Mouse (Mus musculus) small intestine, adult 2 months (tissue): ENCODE measurements at regions not wholly inside any gene's neighbourhood (a gene's known extent, or its start where the extent isn't known, plus 50 kb on each side); places are given as distances from the start of the nearest gene placed in this dataset.
A peak's percentile ranks its signal among the peaks of the same experiment; 100 is the strongest.

Experiments
- H3K27ac ChIP-seq: fragments of 200-500 bp; 2 replicates; pipeline ENCODE4 v1.5.1; 2012; ENCODE audit warnings: low read depth, low read length, control low read depth, inconsistent platforms; ENCODE audit not compliant: insufficient read depth
- H3K27me3 ChIP-seq: fragments of 200-500 bp; 2 replicates; pipeline ENCODE4 v1.6.1; 2012; ENCODE audit warnings: mild to moderate bottlenecking, moderate library complexity, low read length, inconsistent platforms; ENCODE audit not compliant: control insufficient read depth, insufficient read depth
- H3K36me3 ChIP-seq: fragments of 200-500 bp; 2 replicates; pipeline ENCODE4 v1.6.1; 2012; ENCODE audit warnings: mild to moderate bottlenecking, low read length, control low read depth, inconsistent platforms; ENCODE audit not compliant: control insufficient read depth, insufficient read depth
- H3K4me1 ChIP-seq: fragments of 200-500 bp; 2 replicates; pipeline ENCODE4 v1.6.1; 2012; ENCODE audit warnings: low read length, inconsistent platforms, mixed read lengths; ENCODE audit not compliant: control insufficient read depth, insufficient read depth, insufficient read length
- H3K4me3 ChIP-seq: fragments of 200-500 bp; 2 replicates; pipeline ENCODE4 v1.5.1; 2012; ENCODE audit warnings: low read depth, mild to moderate bottlenecking, control low read depth, inconsistent platforms, low read length, moderate library complexity
- CTCF ChIP-seq: fragments of 200-500 bp; IDR thresholded peaks from 2 replicates; pipeline ENCODE4 v1.5.1; 2012; ENCODE audit warnings: low read depth, mild to moderate bottlenecking, control low read depth, inconsistent platforms, low read length, moderate library complexity, mixed read lengths; ENCODE audit not compliant: insufficient replicate concordance, insufficient read length; ENCODE audit errors: extremely low read depth
- POLR2A ChIP-seq: fragments of 200-500 bp; IDR thresholded peaks from 2 replicates; pipeline ENCODE4 v1.6.1; 2012; ENCODE audit warnings: low read depth, mild to moderate bottlenecking, control low read depth, inconsistent platforms, low read length, moderate library complexity
- WGBS: fragments of 180-500 bp; shearing (Covaris S2); methylation state at CpG from one replicate; pipeline ENCODE4 v1.1.7; 2018; 5-methylcytosine and 5-hydroxymethylcytosine counted together

GRCm38 (mm10) chr14:101382838-101383237, 182.7 kb upstream of the Prr30 start:
- Histone ChIP-seq H3K4me1 (no peaks in the 10 kb centered on the region), H3K27me3 (no peaks in the 10 kb centered on the region), H3K36me3 (no peaks in the 10 kb centered on the region), H3K27ac (no peak overlapping the region), H3K4me3 (no peak overlapping the region)
- WGBS, result 74% methylated on average over 6 of the region's 6 CpGs
- TF ChIP-seq CTCF (no peak), POLR2A (no peak)

GRCm38 (mm10) chr14:101381943-101382342, 181.8 kb upstream of the Prr30 start:
- WGBS, result 62% methylated on average over 2 of the region's 2 CpGs
- TF ChIP-seq CTCF, result no peak
- no peak for TF ChIP-seq POLR2A
- H3K36me3 ChIP-seq, result no peaks in the 10 kb centered on the region
- H3K27ac ChIP-seq, result no peak overlapping the region
- H3K4me3 ChIP-seq, result no peak overlapping the region
- no peaks in the 10 kb centered on the region for H3K27me3 ChIP-seq
- no peaks in the 10 kb centered on the region for H3K4me1 ChIP-seq

- no peak overlapping the region for H3K27ac ChIP-seq
- H3K4me3 ChIP-seq, result no peak overlapping the region
- TF ChIP-seq CTCF (no peak), POLR2A (no peak)
- H3K27me3 ChIP-seq, result no peaks in the 10 kb centered on the region
- WGBS, result 45% methylated on average over 4 of the region's 4 CpGs
- no peaks in the 10 kb centered on the region for H3K4me1 ChIP-seq
- no peaks in the 10 kb centered on the region for H3K36me3 ChIP-seq
These were observed 179.5 kb upstream of the Prr30 start for GRCm38 (mm10) chr14:101379663-101380006.

- no peaks in the 10 kb centered on the region for H3K36me3 ChIP-seq
- no peaks in the 10 kb centered on the region for H3K4me1 ChIP-seq
- TF ChIP-seq POLR2A (no peak), CTCF (peak; percentile 83; the same call in 1 of the 2 replicates)
- no peak overlapping the region for H3K4me3 ChIP-seq
- H3K27ac ChIP-seq, result no peak overlapping the region
- 28% methylated on average over 21 of the region's 21 CpGs for WGBS
- no peaks in the 10 kb centered on the region for H3K27me3 ChIP-seq
These were observed 179.0 kb upstream of the Prr30 start for GRCm38 (mm10) chr14:101378965-101379662.

GRCm38 (mm10) chr14:101378545-101378944, 178.4 kb upstream of the Prr30 start:
- WGBS, result 81% methylated on average over 8 of the region's 8 CpGs
- no peaks in the 10 kb centered on the region for H3K27me3 ChIP-seq
- H3K36me3 ChIP-seq, result no peaks in the 10 kb centered on the region
- H3K4me3 ChIP-seq, result no peak overlapping the region
- H3K4me1 ChIP-seq, result no peaks in the 10 kb centered on the region
- TF ChIP-seq CTCF (no peak), POLR2A (no peak)
- H3K27ac ChIP-seq, result no peak overlapping the region

GRCm38 (mm10) chr14:101376690-101377089, 176.6 kb upstream of the Prr30 start:
- H3K4me1 ChIP-seq, result no peaks in the 10 kb centered on the region
- H3K36me3 ChIP-seq, result no peaks in the 10 kb centered on the region
- no peak overlapping the region for H3K4me3 ChIP-seq
- no peak overlapping the region for H3K27ac ChIP-seq
- H3K27me3 ChIP-seq, result no peaks in the 10 kb centered on the region
- 74% methylated on average over 1 of the region's 1 CpGs for WGBS
- TF ChIP-seq POLR2A, result no peak
- no peak for TF ChIP-seq CTCF

GRCm38 (mm10) chr14:101375833-101376232, 175.7 kb upstream of the Prr30 start:
- Histone ChIP-seq H3K4me1 (no peaks in the 10 kb centered on the region), H3K4me3 (no peak overlapping the region), H3K27me3 (no peaks in the 10 kb centered on the region), H3K36me3 (no peaks in the 10 kb centered on the region), H3K27ac (no peak overlapping the region)
- WGBS, result 61% methylated on average over 6 of the region's 6 CpGs
- TF ChIP-seq POLR2A (no peak), CTCF (no peak)
